Mouse (Mus musculus): Measurements from ENCODE around the gene Atp5h. TPM values are rescaled to one million over a fixed set of nuclear protein-coding genes. Genes with fewer than 3 reads are reported as not detected.

Atp5h gene
- polyA plus RNA-seq, 1 experiment from 2014 or later, result 835 TPM

DNA sequence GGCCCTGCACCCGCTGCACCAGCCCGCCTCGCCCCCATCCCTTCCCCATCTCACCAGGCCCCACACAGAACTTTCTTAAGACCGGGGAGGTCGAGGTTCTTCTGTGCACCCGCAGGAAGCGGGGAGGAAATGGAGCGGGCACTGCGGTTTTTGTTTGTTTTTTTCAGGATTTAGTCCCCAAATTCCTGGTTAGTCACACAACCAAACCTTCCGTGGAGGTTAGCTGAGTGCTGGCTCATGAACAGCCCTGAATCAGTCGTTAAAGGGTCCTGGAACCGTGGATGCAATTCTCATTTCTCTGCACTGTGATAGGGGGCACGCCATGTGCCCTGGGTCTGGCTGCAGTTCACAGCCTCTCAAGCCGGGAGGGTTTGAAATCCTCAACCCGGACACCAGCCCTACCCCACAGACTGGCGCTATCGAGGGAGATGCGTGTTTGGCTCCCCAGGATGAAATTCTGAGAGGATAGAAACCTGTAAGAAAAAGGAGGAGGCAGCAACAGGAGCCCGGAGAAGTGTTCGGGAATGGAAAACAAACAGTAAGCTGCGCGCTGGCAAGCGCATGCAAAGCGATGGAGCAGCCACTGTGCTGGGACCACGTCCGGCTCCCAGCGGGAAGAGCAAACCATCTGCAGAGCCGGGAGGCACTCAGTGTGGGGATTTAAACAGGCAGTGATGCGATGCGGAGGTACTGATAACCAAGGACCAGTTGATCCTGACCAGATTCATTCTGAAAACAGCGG is 16.0 kb upstream of the Atp5h start:
- 5% methylated on average over 31 of the region's 31 CpGs for WGBS
- 0 out of 2 replicates have a peak, but pooled peaks cover 7% of the 10 kb centered on the region for H3K27me3 ChIP-seq
- peaks cover 6% of the 10 kb centered on the region; the same call in 1 of the 2 replicates for H3K9me3 ChIP-seq (replicated peaks)
- no peak overlapping the region for H3K27ac ChIP-seq
- H3K9ac ChIP-seq, result peak overlapping the region; percentile 37
- peak overlapping the region; percentile 27 for H3K4me3 ChIP-seq
- H3K4me2 ChIP-seq (replicated peaks), result peak overlapping the region; percentile 59
- H3K36me3 ChIP-seq, result peaks cover 26% of the 10 kb centered on the region
- 0 out of 2 replicates have a peak, but pooled peaks have one; percentile 32 for ATAC-seq (ENCODE audit: low FRiP score)
- H3K4me1 ChIP-seq, result peaks cover 16% of the 10 kb centered on the region

DNA sequence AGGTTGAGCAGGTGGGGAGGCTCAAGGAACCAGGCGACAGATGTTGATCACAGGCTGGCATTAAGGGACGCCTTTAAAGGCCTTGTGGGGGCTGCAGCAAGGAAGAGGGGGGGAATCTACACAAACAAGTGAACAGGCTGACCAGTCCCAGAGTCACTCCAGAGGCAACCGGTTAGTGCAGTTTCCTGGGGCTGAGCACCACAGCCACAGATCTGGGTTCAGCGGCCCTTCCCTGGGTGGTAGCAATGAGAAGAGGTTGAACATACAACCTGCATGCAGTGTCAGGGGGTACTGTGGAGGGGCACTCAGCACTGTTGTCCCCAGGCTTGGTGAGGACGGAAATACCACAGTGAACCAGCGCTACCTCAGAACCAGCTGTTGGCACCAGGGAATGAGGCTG is 13.6 kb upstream of the Atp5h start:
- no peak for ATAC-seq (ENCODE audit: low FRiP score)
- WGBS, result 84% methylated on average over 6 of the region's 6 CpGs
- no peak overlapping the region for H3K4me2 ChIP-seq (replicated peaks)
- no peak overlapping the region for H3K4me3 ChIP-seq
- H3K4me1 ChIP-seq, result peaks cover 16% of the 10 kb centered on the region
- H3K27me3 ChIP-seq, result 0 out of 2 replicates have a peak, but pooled peaks cover 7% of the 10 kb centered on the region
- no peak overlapping the region for H3K9ac ChIP-seq
- no peaks in the 10 kb centered on the region for H3K9me3 ChIP-seq (replicated peaks)
- H3K27ac ChIP-seq, result no peak overlapping the region
- H3K36me3 ChIP-seq, result peaks cover 48% of the 10 kb centered on the region

- no peak overlapping the region for H3K4me3 ChIP-seq
- no peaks in the 10 kb centered on the region for H3K9me3 ChIP-seq (replicated peaks)
- H3K9ac ChIP-seq, result no peak overlapping the region
- WGBS, result 86% methylated on average over 4 of the region's 4 CpGs
- H3K27ac ChIP-seq, result no peak overlapping the region
- peaks cover 16% of the 10 kb centered on the region for H3K4me1 ChIP-seq
- H3K36me3 ChIP-seq, result peaks cover 48% of the 10 kb centered on the region
- ATAC-seq (ENCODE audit: low FRiP score), result no peak
- 0 out of 2 replicates have a peak, but pooled peaks cover 7% of the 10 kb centered on the region for H3K27me3 ChIP-seq
- no peak overlapping the region for H3K4me2 ChIP-seq (replicated peaks)
Observed at GRCm38 (mm10) chr11:115432814-115433213, 13.1 kb upstream of the Atp5h start.

DNA sequence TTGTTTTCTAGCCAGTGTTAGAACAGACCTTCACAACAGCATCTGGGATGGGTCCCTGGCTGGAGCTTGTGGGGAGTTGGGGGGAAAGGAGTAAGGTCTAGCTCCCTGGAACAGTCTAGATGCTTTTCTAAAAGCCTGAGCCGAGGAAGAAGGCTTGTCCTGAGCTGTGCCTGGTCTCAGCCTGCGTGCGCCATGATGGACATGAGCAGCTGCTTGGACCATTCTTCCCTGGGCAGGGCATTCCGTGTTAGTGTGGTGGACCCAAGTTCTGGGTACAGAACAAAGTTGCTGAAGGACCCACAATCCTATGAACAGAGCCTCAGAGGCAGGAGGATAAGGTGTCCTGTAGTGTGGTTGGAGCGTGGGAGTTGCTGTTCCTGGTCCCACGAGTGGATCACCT is 10.8 kb upstream of the Atp5h start:
- Histone ChIP-seq H3K4me2 (replicated peaks) (no peak overlapping the region), H3K9me3 (replicated peaks) (no peaks in the 10 kb centered on the region), H3K27me3 (0 out of 2 replicates have a peak, but pooled peaks cover 7% of the 10 kb centered on the region), H3K9ac (no peak overlapping the region), H3K4me3 (no peak overlapping the region), H3K36me3 (peaks cover 66% of the 10 kb centered on the region), H3K4me1 (peaks cover 11% of the 10 kb centered on the region), H3K27ac (no peak overlapping the region)
- no peak for ATAC-seq (ENCODE audit: low FRiP score)
- WGBS, result 90% methylated on average over 6 of the region's 6 CpGs

DNA sequence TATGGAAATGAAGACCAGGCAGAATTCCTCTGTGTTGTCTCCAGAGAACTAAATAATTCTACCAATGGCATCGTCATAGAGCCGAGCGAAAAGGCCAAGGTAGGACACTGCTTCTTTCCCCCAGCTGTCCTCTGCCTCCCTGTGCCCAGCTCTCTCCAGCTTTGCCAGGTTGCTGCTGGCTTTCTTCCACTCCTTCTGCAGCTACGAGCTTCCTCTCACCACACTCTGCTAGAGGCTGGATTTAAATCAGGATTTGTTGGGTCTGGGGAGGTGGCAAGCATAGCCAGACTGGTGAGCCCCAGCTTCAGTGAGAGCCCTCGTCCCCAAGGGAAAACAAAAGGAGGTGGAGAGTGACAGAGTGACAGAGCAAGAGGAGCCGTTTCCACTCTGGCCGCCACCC is 9.5 kb upstream of the Atp5h start:
- WGBS, result 86% methylated on average over 7 of the region's 7 CpGs
- Histone ChIP-seq H3K4me3 (no peak overlapping the region), H3K27me3 (no peaks in the 10 kb centered on the region), H3K4me2 (replicated peaks) (no peak overlapping the region), H3K36me3 (peaks cover 79% of the 10 kb centered on the region), H3K9ac (no peak overlapping the region), H3K4me1 (peaks cover 7% of the 10 kb centered on the region; the same call in 1 of the 2 replicates), H3K27ac (no peak overlapping the region), H3K9me3 (replicated peaks) (no peaks in the 10 kb centered on the region)
- ATAC-seq (ENCODE audit: low FRiP score), result no peak

GRCm38 (mm10) chr11:115427482-115428331 is 7.9 kb upstream of the Atp5h start:
- no peaks in the 10 kb centered on the region for H3K9me3 ChIP-seq (replicated peaks)
- 31% methylated on average over 20 of the region's 20 CpGs for WGBS
- H3K9ac ChIP-seq, result 0 out of 2 replicates have a peak overlapping the region, but pooled peaks have one; percentile 39
- no peak overlapping the region for H3K4me3 ChIP-seq
- peak; percentile 52; the same call in 1 of the 2 replicates for ATAC-seq (ENCODE audit: low FRiP score)
- no peaks in the 10 kb centered on the region for H3K27me3 ChIP-seq
- peaks cover 76% of the 10 kb centered on the region for H3K36me3 ChIP-seq
- H3K4me1 ChIP-seq, result peaks cover 7% of the 10 kb centered on the region; the same call in 1 of the 2 replicates
- H3K4me2 ChIP-seq (replicated peaks), result peak overlapping the region; percentile 29
- peak overlapping the region; percentile 37; the same call in 1 of the 2 replicates for H3K27ac ChIP-seq

DNA sequence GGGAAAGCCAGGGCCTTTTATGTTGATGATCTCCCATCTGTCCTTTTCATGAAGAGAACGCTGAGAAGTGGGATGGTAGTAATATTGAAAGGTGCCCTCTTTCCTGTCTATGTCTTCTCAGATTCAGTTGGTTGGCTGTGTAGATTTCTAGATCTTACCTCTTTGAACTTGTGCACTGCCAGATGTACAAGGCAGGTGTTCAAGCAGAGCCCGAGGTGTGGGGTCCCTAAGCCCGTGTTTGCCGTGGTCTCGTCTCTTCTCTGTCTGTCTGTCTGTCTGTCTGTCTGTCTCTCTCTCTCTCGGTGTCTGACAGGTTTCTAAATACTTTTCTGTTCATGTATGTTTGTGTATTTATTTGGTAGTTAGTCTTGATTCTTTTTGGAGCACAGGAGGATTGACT is 5.9 kb upstream of the Atp5h start:
- no peaks in the 10 kb centered on the region for H3K27me3 ChIP-seq
- no peak overlapping the region for H3K4me3 ChIP-seq
- H3K27ac ChIP-seq, result no peak overlapping the region
- peaks cover 18% of the 10 kb centered on the region for H3K4me1 ChIP-seq
- ATAC-seq (ENCODE audit: low FRiP score), result no peak
- WGBS, result 88% methylated on average over 6 of the region's 6 CpGs
- peaks cover 56% of the 10 kb centered on the region for H3K36me3 ChIP-seq
- no peaks in the 10 kb centered on the region for H3K9me3 ChIP-seq (replicated peaks)
- no peak overlapping the region for H3K4me2 ChIP-seq (replicated peaks)
- H3K9ac ChIP-seq, result no peak overlapping the region

GRCm38 (mm10) chr11:115424666-115425065 is 4.9 kb upstream of the Atp5h start:
- Histone ChIP-seq H3K27ac (no peak overlapping the region), H3K27me3 (no peaks in the 10 kb centered on the region), H3K9me3 (replicated peaks) (no peaks in the 10 kb centered on the region), H3K4me3 (no peak overlapping the region), H3K4me2 (replicated peaks) (no peak overlapping the region), H3K4me1 (peaks cover 20% of the 10 kb centered on the region), H3K36me3 (peaks cover 46% of the 10 kb centered on the region), H3K9ac (no peak overlapping the region)
- no peak for ATAC-seq (ENCODE audit: low FRiP score)
- 85% methylated on average over 7 of the region's 7 CpGs for WGBS

DNA sequence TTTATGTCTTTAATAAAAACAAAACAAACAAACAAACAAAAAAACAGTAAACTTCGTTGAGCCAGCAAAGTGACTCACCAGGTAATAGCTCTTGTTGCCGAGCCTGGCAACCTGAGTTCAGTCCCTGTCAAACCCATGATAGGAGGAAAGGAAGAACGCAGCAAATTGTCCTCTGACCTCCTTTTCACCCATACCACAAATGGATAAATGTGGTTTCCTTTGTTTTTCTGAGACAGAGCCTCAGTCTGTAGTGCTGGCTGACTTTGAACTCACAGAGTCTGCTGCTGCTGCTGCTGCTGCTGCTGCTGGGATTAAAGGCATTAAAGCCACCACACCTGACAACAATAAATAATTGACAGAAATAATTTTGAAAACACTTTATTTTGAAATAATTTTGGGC is 3.3 kb upstream of the Atp5h start:
- ATAC-seq (ENCODE audit: low FRiP score), result no peak

GRCm38 (mm10) chr11:115421972-115422371 is 2.2 kb upstream of the Atp5h start:
- Histone ChIP-seq H3K36me3 (peaks cover 39% of the 10 kb centered on the region), H3K4me2 (replicated peaks) (peak overlapping the region; percentile 98; the same call in 1 of the 2 replicates), H3K27me3 (no peaks in the 10 kb centered on the region), H3K4me3 (no peak overlapping the region), H3K9ac (0 out of 2 replicates have a peak overlapping the region, but pooled peaks have one; percentile 24), H3K4me1 (peaks cover 23% of the 10 kb centered on the region), H3K27ac (no peak overlapping the region), H3K9me3 (replicated peaks) (no peaks in the 10 kb centered on the region)
- no peak for ATAC-seq (ENCODE audit: low FRiP score)
- 91% methylated on average over 16 of the region's 16 CpGs for WGBS

More for the DNA sequence above, 3.3 kb upstream of the Atp5h start:
- Histone ChIP-seq H3K36me3 (peaks cover 35% of the 10 kb centered on the region), H3K27ac (no peak overlapping the region), H3K4me1 (peaks cover 30% of the 10 kb centered on the region), H3K9ac (no peak overlapping the region), H3K27me3 (no peaks in the 10 kb centered on the region), H3K4me3 (no peak overlapping the region), H3K9me3 (replicated peaks) (no peaks in the 10 kb centered on the region), H3K4me2 (replicated peaks) (no peak overlapping the region)
- 90% methylated on average over 3 of the region's 3 CpGs for WGBS

DNA sequence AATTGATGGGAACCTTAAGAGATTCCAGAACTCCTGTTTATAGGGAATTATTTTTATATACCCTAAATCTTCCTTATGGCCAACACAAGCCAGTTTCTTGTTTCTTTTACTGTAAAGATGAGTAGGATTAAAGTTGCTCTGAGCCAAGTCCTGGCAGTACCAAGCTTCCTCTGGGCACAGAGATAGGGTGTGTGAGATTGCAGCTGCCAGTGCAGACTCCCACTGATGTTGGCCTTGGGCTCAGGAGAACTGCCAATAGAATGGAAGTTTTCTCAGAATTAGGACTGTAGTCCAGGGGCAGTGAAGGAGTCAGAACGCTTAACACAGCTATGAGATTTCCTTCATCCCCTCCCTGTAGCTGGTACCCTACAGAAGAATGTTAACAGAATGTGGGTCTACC is 1.6 kb upstream of the Atp5h start:
- Histone ChIP-seq H3K4me2 (replicated peaks) (peak overlapping the region; percentile 98), H3K27ac (no peak overlapping the region), H3K36me3 (peaks cover 42% of the 10 kb centered on the region), H3K27me3 (no peaks in the 10 kb centered on the region), H3K9ac (peak overlapping the region; percentile 24; the same call in 1 of the 2 replicates), H3K4me1 (peaks cover 23% of the 10 kb centered on the region), H3K4me3 (no peak overlapping the region; the same call in 1 of the 2 replicates), H3K9me3 (replicated peaks) (no peaks in the 10 kb centered on the region)
- 64% methylated on average over 1 of the region's 1 CpGs for WGBS
- ATAC-seq (ENCODE audit: low FRiP score), result no peak

Measured in hindbrain, embryonic 12.5 days (tissue).